Mouse (Mus musculus) lung, adult 2 months (tissue): ENCODE measurements around the gene Fam32a.

Experiments
- CTCF ChIP-seq: fragments of 200-500 bp; IDR thresholded peaks from 2 replicates; pipeline ENCODE4 v1.5.1; 2011; ENCODE audit warnings: mild to moderate bottlenecking, low read length, control low read depth; ENCODE audit not compliant: insufficient read depth
- POLR2A ChIP-seq: fragments of 200-500 bp; IDR thresholded peaks from 2 replicates; pipeline ENCODE4 v1.6.1; 2011; ENCODE audit warnings: low read depth, mild to moderate bottlenecking, control low read depth, low read length, borderline replicate concordance; ENCODE audit errors: extremely low read depth

- TF ChIP-seq CTCF = no peak
- no peak for TF ChIP-seq POLR2A
Measured at GRCm38 (mm10) chr8:72260585-72260984, 41.1 kb downstream of the Fam32a start.
